Mouse (Mus musculus): ENCODE data around the gene Mab21l3.

DNA sequence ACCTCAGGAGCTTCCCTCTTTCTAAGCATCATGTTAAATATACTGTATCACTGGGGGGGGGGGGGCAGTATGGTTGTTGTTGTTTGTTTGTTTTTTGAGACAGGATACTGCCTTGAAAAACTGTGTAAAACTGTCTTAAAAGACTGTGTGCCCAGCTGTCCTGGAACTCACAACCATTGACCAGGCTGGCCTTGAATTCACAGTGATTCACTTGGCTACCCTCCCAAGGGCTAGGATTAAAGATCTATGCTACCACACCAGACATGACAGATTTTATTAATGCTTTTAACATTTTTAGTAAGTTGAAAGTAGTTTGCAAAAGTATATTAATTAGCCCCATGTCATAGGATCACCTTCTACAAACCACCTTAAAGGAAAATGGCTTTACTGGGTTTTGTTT lies 85.2 kb downstream of the Mab21l3 start:
- TF ChIP-seq POLR2A (IDR thresholded peaks at IDR 0.05; ENCODE audit: low read depth, low read length) (no peak), CTCF (IDR thresholded peaks at IDR 0.05; ENCODE audit: extremely low read depth, insufficient read depth, insufficient read length, insufficient replicate concordance) (no peak)
